Mouse (Mus musculus): Measurements from ENCODE around the gene Kiss1.
A peak's percentile ranks its signal among the peaks of the same experiment; 100 is the strongest.

DNA sequence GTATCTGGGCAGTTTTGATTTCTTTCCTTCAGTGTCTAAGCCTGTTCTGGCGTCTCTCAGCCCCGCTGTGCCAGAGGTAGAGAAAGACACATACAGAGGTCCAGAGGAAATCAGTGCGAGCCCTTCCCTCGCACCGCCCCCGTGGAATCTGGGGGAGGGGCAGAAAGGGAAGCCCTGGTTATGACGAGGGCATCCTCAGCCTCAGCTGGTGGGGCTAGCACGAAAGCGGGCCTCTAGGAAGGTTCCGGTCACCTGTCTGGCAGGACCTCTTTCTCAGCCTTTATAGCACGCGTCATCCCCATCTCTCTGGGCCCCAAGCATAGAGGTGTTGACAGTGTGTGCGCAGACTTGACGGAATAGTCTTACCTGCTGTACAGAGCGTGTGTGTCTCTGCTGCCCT, 34.2 kb downstream of the Kiss1 start:
- TF ChIP-seq TCF12 (IDR thresholded peaks at IDR 0.05; ENCODE audit: low read depth, low read length) (no peak), ZNF384 (IDR thresholded peaks at IDR 0.05; ENCODE audit: low read depth, low read length) (no peak), JUND (conservative IDR thresholded peaks at IDR 0.05; ENCODE audit: low read depth, low read length) (no peak), EP300 (IDR thresholded peaks at IDR 0.05; ENCODE audit: low read length) (no peak), UBTF (IDR thresholded peaks at IDR 0.05; ENCODE audit: low read depth, low read length) (no peak), CTCF (conservative IDR thresholded peaks at IDR 0.05 in 1 of 2, IDR thresholded peaks at IDR 0.05 in 1 of 2; ENCODE audit: low read depth in 2 of 2, low read length in 2 of 2) (no peak), MAX (IDR thresholded peaks at IDR 0.05; ENCODE audit: low read length) (no peak), ELF1 (IDR thresholded peaks at IDR 0.05; ENCODE audit: low read depth, low read length) (no peak), IRF4 (IDR thresholded peaks at IDR 0.05; ENCODE audit: low read depth, low read length) (no peak), POLR2A (IDR thresholded peaks at IDR 0.05; ENCODE audit: low read depth, low read length) (no peak), ETS1 (conservative IDR thresholded peaks at IDR 0.05; ENCODE audit: low read depth, low read length) (peak; percentile 58), ZKSCAN1 (IDR thresholded peaks at IDR 0.05; ENCODE audit: borderline replicate concordance, low read depth, low read length) (no peak), HCFC1 (IDR thresholded peaks at IDR 0.05; ENCODE audit: low read depth, low read length) (no peak), NRF1 (IDR thresholded peaks at IDR 0.05; ENCODE audit: low read depth, low read length) (no peak)

Measured in CH12.LX (cell line).